Mouse (Mus musculus) mouse embryonic stem cell (cell line): ENCODE measurements around the gene Mcm7.

Experiments used
- in situ Hi-C, 2 experiments: fragments of 300-500 bp; cut with MboI; formaldehyde crosslinking; loops; 1 replicate in 1 of 2; 3 replicates in 1 of 2; pipeline ENCODE4 v1.14.3; 2019 to 2020; ENCODE audit warnings: low sequenced_read_pairs in 2 of 2, low pct_unique_long_range_greater_than_20kb in 1 of 2, mixed read lengths in 1 of 2; ENCODE audit not compliant: unreplicated experiment in 1 of 2

Gene Mcm7

GRCm38 (mm10) chr5:138171695-138172491, at the start of gene Mcm7, which contains the start of gene Ap4m1:
Mcm7 (minus strand) TSS chr5:138172422.
Ap4m1 (plus strand) TSS chr5:138172002.
- in situ Hi-C loops: no loop called here

- in situ Hi-C loops: loop anchor here in 1 of 2 experiments (25.0 kb wide), 1 partner anchor 408 kb away; no protein-coding TSS in a partner anchor
Observed at GRCm38 (mm10) chr5:138219864-138220263, 47.6 kb upstream of the Mcm7 start.

- in situ Hi-C loops: loop anchor here in 1 of 2 experiments (25.0 kb wide), 1 partner anchor 404 kb away; no protein-coding TSS in a partner anchor
Observed at GRCm38 (mm10) chr5:138216632-138217031, 44.4 kb upstream of the Mcm7 start.

GRCm38 (mm10) chr5:138207873-138208272, 35.7 kb upstream of the Mcm7 start:
- in situ Hi-C loops: loop anchor here in 1 of 2 experiments (5.0 to 25.0 kb wide), 2 partner anchors 44 to 396 kb away; no protein-coding TSS in a partner anchor

GRCm38 (mm10) chr5:138207253-138207652, 35.0 kb upstream of the Mcm7 start:
- in situ Hi-C loops: loop anchor here in 1 of 2 experiments (5.0 to 25.0 kb wide), 2 partner anchors 45 to 395 kb away; no protein-coding TSS in a partner anchor

- in situ Hi-C loops: loop anchor here (5.0 to 25.0 kb wide), 2 partner anchors 50 to 390 kb away; no protein-coding TSS in a partner anchor
Observed at GRCm38 (mm10) chr5:138202086-138202485, 29.9 kb upstream of the Mcm7 start.

- in situ Hi-C loops: no loop called here
Observed at GRCm38 (mm10) chr5:138199576-138199975, 27.4 kb upstream of the Mcm7 start.

GRCm38 (mm10) chr5:138195463-138195862, 23.2 kb upstream of the Mcm7 start:
- in situ Hi-C loops: no loop called here

GRCm38 (mm10) chr5:138194755-138195345, 22.6 kb upstream of the Mcm7 start:
- in situ Hi-C loops: no loop called here

- in situ Hi-C loops: no loop called here
Observed at GRCm38 (mm10) chr5:138193771-138194727, 21.8 kb upstream of the Mcm7 start, which contains the start of gene Mblac1. Mblac1 (plus strand) TSS chr5:138194314.

- in situ Hi-C loops: no loop called here
Observed at GRCm38 (mm10) chr5:138187661-138188306, 15.6 kb upstream of the Mcm7 start.

GRCm38 (mm10) chr5:138186950-138187638, 14.9 kb upstream of the Mcm7 start, which contains the start of the genes Taf6 and Cnpy4:
Taf6 (minus strand) TSS chr5:138187451.
Cnpy4 (plus strand) TSS chr5:138187485.
- in situ Hi-C loops: no loop called here

GRCm38 (mm10) chr5:138173217-138173616, 995 bp upstream of the Mcm7 start:
- in situ Hi-C loops: no loop called here

- in situ Hi-C loops: no loop called here
Observed at GRCm38 (mm10) chr5:138170936-138171561, 1.2 kb downstream of the Mcm7 start.

GRCm38 (mm10) chr5:138165594-138165993, 6.6 kb downstream of the Mcm7 start:
- in situ Hi-C loops: no loop called here

- in situ Hi-C loops: no loop called here
Observed at GRCm38 (mm10) chr5:138163610-138164009, 8.6 kb downstream of the Mcm7 start.

GRCm38 (mm10) chr5:138163046-138163445, 9.2 kb downstream of the Mcm7 start:
- in situ Hi-C loops: no loop called here
